Mouse (Mus musculus) embryonic facial prominence, embryonic 11.5 days (tissue): Measurements from ENCODE around the gene 1700069L16Rik. TPM values are rescaled to one million over a fixed set of nuclear protein-coding genes. Genes with fewer than 3 reads are reported as not detected.
A peak's percentile ranks its signal among the peaks of the same experiment; 100 is the strongest.

Experiments used
- ATAC-seq: fragments of 200-750 bp; cut with Nextera tagmentation; replicated peaks from 2 replicates; pipeline ENCODE4 v1.8.0; 2017; ENCODE audit warnings: low read depth; ENCODE audit not compliant: insufficient number of reproducible peaks, low FRiP score, low TSS enrichment
- DNase-seq: peaks from one replicate; pipeline ENCODE4 v3.0.0-alpha.2; 2015; ENCODE audit warnings: low spot score
- H3K27ac ChIP-seq: fragments of 300-500 bp; sonication (generic); replicated peaks from 2 replicates; pipeline ENCODE4 v1.5.1; 2014; ENCODE audit warnings: mild to moderate bottlenecking, low read depth, low read length, control low read depth
- H3K27me3 ChIP-seq: fragments of 300-500 bp; sonication (generic); 2 replicates; pipeline ENCODE4 v1.6.1; 2014; ENCODE audit warnings: mild to moderate bottlenecking, low read length, moderate library complexity, mixed read lengths; ENCODE audit not compliant: control insufficient read depth, insufficient read depth
- H3K36me3 ChIP-seq: fragments of 300-500 bp; sonication (generic); replicated peaks from 2 replicates; pipeline ENCODE4 v1.6.1; 2014; ENCODE audit warnings: low read depth, mild to moderate bottlenecking, low read length, moderate library complexity, mixed read lengths; ENCODE audit not compliant: control insufficient read depth, insufficient read depth
- H3K4me1 ChIP-seq: fragments of 300-500 bp; sonication (generic); 2 replicates; pipeline ENCODE4 v1.6.1; 2014; ENCODE audit warnings: low read length, mixed read lengths; ENCODE audit not compliant: control insufficient read depth, insufficient read depth
- H3K4me2 ChIP-seq: fragments of 300-500 bp; sonication (generic); 2 replicates; pipeline ENCODE4 v1.6.1; 2014; ENCODE audit warnings: low read depth, mild to moderate bottlenecking, control low read depth, low read length, moderate library complexity
- H3K4me3 ChIP-seq: fragments of 300-500 bp; sonication (generic); 2 replicates; pipeline ENCODE4 v1.5.1; 2014; ENCODE audit warnings: low read depth, low read length, control low read depth
- H3K9ac ChIP-seq: fragments of 300-500 bp; sonication (generic); replicated peaks from 2 replicates; pipeline ENCODE4 v1.6.1; 2014; ENCODE audit warnings: mild to moderate bottlenecking, control low read depth, low read length
- H3K9me3 ChIP-seq: fragments of 300-500 bp; sonication (generic); replicated peaks from 2 replicates; pipeline ENCODE4 v1.6.1; 2016; ENCODE audit warnings: mild to moderate bottlenecking, low read length, inconsistent platforms, mixed read lengths; ENCODE audit not compliant: control insufficient read depth
- WGBS: fragments of 180-500 bp; shearing (Covaris S2); extraction: QIAGEN DNeasy Blood & Tissue Kit; methylation state at CpG from one replicate; pipeline ENCODE4 v1.1.7; 2014; 5-methylcytosine and 5-hydroxymethylcytosine counted together
- polyA plus RNA-seq: library from polyadenylated mRNA; unstranded; fragments of >200 nt; fragmentation: Nextera tagmentation; extraction: Ambion mirVana; gene quantifications from 2 replicates; pipeline ENCODE4 v1.2.1, GENCODE M21; 2014

Gene 1700069L16Rik
- polyA plus RNA-seq, 1 experiment from 2014 or later = not detected

- Histone ChIP-seq H3K9ac (peak overlapping the region; percentile 69; the same call in 1 of the 2 replicates), H3K4me2 (peak overlapping the region; percentile 86), H3K36me3 (peaks cover 5% of the 10 kb centered on the region), H3K4me1 (peaks cover 2% of the 10 kb centered on the region; the same call in 1 of the 2 replicates), H3K9me3 (no peaks in the 10 kb centered on the region), H3K4me3 (peak overlapping the region; percentile 65), H3K27me3 (no peaks in the 10 kb centered on the region), H3K27ac (no peak overlapping the region)
- WGBS = 42% methylated on average over 15 of the region's 15 CpGs
- ATAC-seq (no peak), DNase-seq (no peak)
These were observed 12.1 kb upstream of the 1700069L16Rik start for GRCm38 (mm10) chr5:113736522-113737164.

- H3K4me1 ChIP-seq = peaks cover 2% of the 10 kb centered on the region; the same call in 1 of the 2 replicates
- H3K36me3 ChIP-seq = peaks cover 3% of the 10 kb centered on the region; the same call in 1 of the 2 replicates
- peak overlapping the region; percentile 86 for H3K4me2 ChIP-seq
- ATAC-seq = no peak
- H3K4me3 ChIP-seq = peak overlapping the region; percentile 65
- H3K9ac ChIP-seq = peak overlapping the region; percentile 69
- H3K27ac ChIP-seq = peak overlapping the region; percentile 87
- no peak for DNase-seq
- H3K27me3 ChIP-seq = no peaks in the 10 kb centered on the region
- WGBS = 4% methylated on average over 10 of the region's 10 CpGs
- H3K9me3 ChIP-seq = no peaks in the 10 kb centered on the region
These were observed 11.5 kb upstream of the 1700069L16Rik start for GRCm38 (mm10) chr5:113736113-113736502.

- Histone ChIP-seq H3K27ac (peak within 1 kb of the TSS; percentile 87), H3K4me1 (peaks cover 2% of the 10 kb centered on the region; the same call in 1 of the 2 replicates), H3K9me3 (no peaks in the 10 kb centered on the region), H3K27me3 (no peaks in the 10 kb centered on the region), H3K4me2 (peak within 1 kb of the TSS; percentile 86), H3K9ac (peak within 1 kb of the TSS; percentile 69), H3K36me3 (peaks cover 3% of the 10 kb centered on the region; the same call in 1 of the 2 replicates), H3K4me3 (peak within 1 kb of the TSS; percentile 65)
- DNase-seq (peak; percentile 100), ATAC-seq (peak; percentile 93)
- WGBS = under 1% methylated on average over 69 of the region's 71 CpGs
These were observed 11.0 kb upstream of the 1700069L16Rik start, which contains the start of gene Ficd for GRCm38 (mm10) chr5:113735345-113736112. Gene Ficd (plus strand): TSS chr5:113735803.

GRCm38 (mm10) chr5:113735023-113735344 is 10.4 kb upstream of the 1700069L16Rik start:
- Histone ChIP-seq H3K4me1 (peaks cover 2% of the 10 kb centered on the region; the same call in 1 of the 2 replicates), H3K36me3 (peaks cover 3% of the 10 kb centered on the region; the same call in 1 of the 2 replicates), H3K27ac (peak overlapping the region; percentile 87), H3K4me3 (peak overlapping the region; percentile 65), H3K27me3 (no peaks in the 10 kb centered on the region), H3K9ac (peak overlapping the region; percentile 62), H3K4me2 (peak overlapping the region; percentile 57), H3K9me3 (no peaks in the 10 kb centered on the region)
- DNase-seq (no peak), ATAC-seq (no peak; the same call in 1 of the 2 replicates)
- WGBS = 31% methylated on average over 7 of the region's 7 CpGs

GRCm38 (mm10) chr5:113734376-113734775 is 9.8 kb upstream of the 1700069L16Rik start:
- 66% methylated on average over 5 of the region's 5 CpGs for WGBS
- no peaks in the 10 kb centered on the region for H3K9me3 ChIP-seq
- H3K27me3 ChIP-seq = no peaks in the 10 kb centered on the region
- ATAC-seq = no peak
- no peak overlapping the region for H3K9ac ChIP-seq
- H3K4me3 ChIP-seq = no peak overlapping the region
- peaks cover 2% of the 10 kb centered on the region; the same call in 1 of the 2 replicates for H3K4me1 ChIP-seq
- H3K27ac ChIP-seq = no peak overlapping the region
- peaks cover 3% of the 10 kb centered on the region; the same call in 1 of the 2 replicates for H3K36me3 ChIP-seq
- DNase-seq = no peak
- H3K4me2 ChIP-seq = no peak overlapping the region

- Histone ChIP-seq H3K36me3 (no peaks in the 10 kb centered on the region), H3K27ac (no peak overlapping the region), H3K4me3 (no peak overlapping the region), H3K4me1 (peaks cover 2% of the 10 kb centered on the region; the same call in 1 of the 2 replicates), H3K9ac (no peak overlapping the region), H3K4me2 (no peak overlapping the region), H3K27me3 (no peaks in the 10 kb centered on the region), H3K9me3 (no peaks in the 10 kb centered on the region)
- DNase-seq (peak; percentile 71), ATAC-seq (no peak)
- 23% methylated on average over 6 of the region's 6 CpGs for WGBS
These were observed 7.6 kb upstream of the 1700069L16Rik start for GRCm38 (mm10) chr5:113732182-113732581.

- no peak for ATAC-seq
These were observed 6.6 kb upstream of the 1700069L16Rik start for GRCm38 (mm10) chr5:113731174-113731573.

More at GRCm38 (mm10) chr5:113731174-113731573, 6.6 kb upstream of the 1700069L16Rik start:
- no peak overlapping the region for H3K4me2 ChIP-seq
- no peak overlapping the region for H3K4me3 ChIP-seq
- no peaks in the 10 kb centered on the region; the same call in 1 of the 2 replicates for H3K4me1 ChIP-seq
- H3K27me3 ChIP-seq = no peaks in the 10 kb centered on the region
- WGBS = 91% methylated on average over 7 of the region's 7 CpGs
- DNase-seq = no peak
- H3K9me3 ChIP-seq = no peaks in the 10 kb centered on the region
- H3K9ac ChIP-seq = no peak overlapping the region
- H3K36me3 ChIP-seq = no peaks in the 10 kb centered on the region
- no peak overlapping the region for H3K27ac ChIP-seq
